Mouse (Mus musculus) kidney, adult 8-10 months (tissue): Measurements from ENCODE around the gene Usp32.
A peak's percentile ranks its signal among the peaks of the same experiment; 100 is the strongest.

ENCODE experiments used
- DNase-seq, 2 experiments: peaks; one replicate each; pipeline ENCODE4 v3.0.0; 2022

Usp32 gene

DNA sequence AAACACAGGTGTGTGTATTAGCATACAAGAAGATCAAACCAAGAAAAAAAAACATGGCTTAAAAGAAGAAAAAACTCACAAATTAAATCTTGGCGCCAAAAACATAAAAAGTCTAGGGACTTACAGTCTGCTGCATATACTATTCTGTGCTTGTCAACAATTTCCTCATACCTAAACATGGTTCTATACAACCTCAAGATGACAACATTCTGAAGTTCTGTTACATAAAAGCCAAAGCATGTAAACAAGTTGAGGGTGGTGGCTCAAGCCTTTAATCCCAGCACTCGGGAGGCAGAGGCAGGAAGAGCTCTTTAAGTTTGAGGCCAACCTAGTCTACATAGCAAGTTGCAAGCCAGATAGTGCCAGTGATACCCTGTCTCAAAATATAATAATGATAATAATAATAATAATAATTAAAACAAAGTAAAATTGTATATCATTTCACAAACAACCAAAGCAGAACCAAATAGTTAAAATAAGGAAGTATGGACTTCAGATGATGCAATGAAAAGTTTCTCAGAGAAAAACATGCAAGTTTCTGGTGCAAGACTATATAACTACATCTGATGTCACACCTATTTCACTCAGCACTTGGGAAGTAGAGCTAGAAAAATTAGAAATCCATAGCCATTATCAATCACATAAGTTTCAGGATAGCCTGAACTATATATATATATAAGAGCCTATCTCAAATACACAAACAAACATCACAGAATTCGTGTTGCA is 16.5 kb downstream of the Usp32 start:
- no peak for DNase-seq

DNA sequence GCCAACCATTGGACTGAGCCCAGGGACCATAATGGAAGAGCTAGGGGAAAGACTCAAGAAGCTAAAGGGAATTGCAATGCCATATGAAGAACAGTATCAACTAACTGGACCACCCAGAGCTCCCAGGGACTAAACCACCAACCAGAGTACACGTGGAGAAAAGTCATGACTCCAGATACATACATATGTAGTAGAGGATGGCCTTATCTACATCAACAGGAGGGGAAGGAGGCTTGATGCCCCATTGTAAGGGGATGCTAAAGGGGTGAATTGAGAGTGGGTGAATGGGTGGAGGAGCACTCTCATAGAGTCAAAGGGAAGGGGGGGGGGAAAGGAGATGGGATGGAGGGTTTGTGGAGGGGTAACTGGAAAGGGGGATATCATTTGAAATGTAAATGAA is 17.9 kb downstream of the Usp32 start:
- DNase-seq: no peak

DNA sequence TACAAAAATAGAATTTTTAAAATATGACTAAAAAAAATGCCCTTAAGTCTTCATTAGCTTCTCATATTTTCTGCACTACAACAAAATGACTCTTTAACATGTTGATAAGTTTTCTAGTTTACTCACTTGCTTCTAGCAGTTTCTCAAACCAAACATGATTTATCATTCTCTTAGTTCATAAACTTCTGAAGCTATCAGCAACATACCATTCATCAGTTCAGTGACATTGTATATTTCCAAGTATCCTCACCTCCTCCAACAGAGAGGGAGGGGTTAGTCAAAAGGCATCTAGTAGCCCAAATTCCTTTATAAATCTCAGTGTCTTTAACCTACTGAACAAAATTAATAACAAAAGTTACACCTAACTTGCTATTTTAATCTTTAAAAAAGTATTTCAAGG is 22.8 kb downstream of the Usp32 start:
- DNase-seq: no peak

- no peak for DNase-seq
Measured at GRCm38 (mm10) chr11:85116084-85116844, 23.7 kb downstream of the Usp32 start.

- DNase-seq: no peak
Measured at GRCm38 (mm10) chr11:85109957-85110356, 30.0 kb downstream of the Usp32 start.

GRCm38 (mm10) chr11:85107217-85107616 is 32.7 kb downstream of the Usp32 start:
- DNase-seq: no peak

DNA sequence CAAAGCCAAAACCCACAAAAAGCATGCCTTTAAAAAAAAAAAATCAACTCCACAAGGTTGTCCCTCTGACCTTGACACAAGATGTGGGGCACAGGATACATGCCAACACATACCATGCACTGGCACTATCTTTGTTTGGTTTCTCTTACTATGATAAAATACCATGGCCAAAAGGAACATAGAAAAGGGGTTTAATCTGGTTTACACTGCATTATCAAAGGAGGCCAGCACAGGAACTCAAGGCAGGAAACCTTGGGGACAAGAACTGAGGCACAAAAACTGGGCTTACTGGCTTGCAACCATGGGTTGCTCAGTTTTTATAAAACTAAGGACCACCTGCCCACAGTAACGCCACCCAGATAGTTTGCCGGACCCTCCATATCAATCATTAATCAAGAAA is 34.1 kb downstream of the Usp32 start:
- no peak for DNase-seq

DNA sequence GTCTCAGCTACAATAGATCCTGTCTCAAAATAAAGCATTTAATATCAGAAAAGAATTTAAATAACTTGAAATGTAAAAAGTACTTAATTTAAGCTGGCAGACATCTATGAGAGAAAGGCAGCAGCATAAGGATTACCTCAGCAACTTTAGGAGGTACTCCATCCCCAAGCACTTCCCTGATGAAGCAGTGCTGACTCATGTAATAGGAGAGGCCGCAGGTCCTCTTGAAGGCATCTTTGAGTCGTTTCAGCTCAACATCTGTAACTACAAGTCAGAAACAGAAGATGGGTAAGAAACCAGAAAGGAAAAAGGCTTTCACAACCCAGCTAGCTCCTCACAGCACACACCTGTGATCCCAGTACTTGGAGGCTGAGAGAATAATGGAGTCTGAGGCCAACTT is 36.2 kb downstream of the Usp32 start:
- no peak for DNase-seq

- no peak for DNase-seq
Measured at GRCm38 (mm10) chr11:85095116-85095515, 44.8 kb downstream of the Usp32 start.

GRCm38 (mm10) chr11:85086253-85086652 is 53.7 kb downstream of the Usp32 start:
- DNase-seq: no peak

DNA sequence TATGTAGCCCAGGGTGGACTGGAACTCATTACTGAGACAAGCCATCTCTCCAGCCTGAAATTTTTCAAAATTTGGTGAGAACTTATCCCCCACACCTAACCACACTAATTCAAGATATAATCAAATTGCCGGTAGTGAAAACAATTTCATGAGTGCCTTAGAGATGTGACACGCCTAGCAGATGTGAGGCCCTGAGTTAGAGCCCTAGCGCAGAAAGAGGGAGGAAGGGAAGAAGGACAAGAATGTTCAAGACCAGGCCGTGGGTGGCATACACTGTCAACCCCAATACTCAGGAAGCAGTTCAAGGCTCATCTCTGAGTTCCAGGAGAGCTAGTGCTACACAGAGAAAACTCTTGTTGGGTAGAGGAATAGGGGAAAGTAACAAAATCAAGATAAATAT is 72.1 kb downstream of the Usp32 start:
- DNase-seq: no peak

DNA sequence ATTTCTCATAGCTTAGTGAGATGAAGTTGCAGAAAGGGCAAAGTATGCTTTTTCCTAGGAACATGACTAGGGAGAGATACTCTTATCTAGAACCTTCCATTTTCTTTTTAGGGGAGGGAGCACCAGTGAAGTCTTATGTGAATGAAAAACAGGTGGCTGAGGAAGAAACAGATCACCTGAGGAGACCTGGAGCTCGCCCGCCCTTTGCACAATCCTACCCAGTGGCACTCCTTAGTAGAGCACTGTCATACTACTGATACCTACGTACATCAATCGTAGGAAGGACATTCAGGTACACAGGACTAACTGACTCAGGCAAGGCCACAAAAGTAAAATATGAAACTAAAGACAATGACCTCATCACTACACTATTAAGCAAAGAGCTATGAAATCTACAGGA is 81.4 kb downstream of the Usp32 start:
- no peak for DNase-seq

GRCm38 (mm10) chr11:85057544-85057943 is 82.4 kb downstream of the Usp32 start:
- DNase-seq: no peak

GRCm38 (mm10) chr11:85056901-85057300 is 83.1 kb downstream of the Usp32 start:
- no peak for DNase-seq

- no peak for DNase-seq
Measured at GRCm38 (mm10) chr11:85055561-85055960, 84.4 kb downstream of the Usp32 start.

DNA sequence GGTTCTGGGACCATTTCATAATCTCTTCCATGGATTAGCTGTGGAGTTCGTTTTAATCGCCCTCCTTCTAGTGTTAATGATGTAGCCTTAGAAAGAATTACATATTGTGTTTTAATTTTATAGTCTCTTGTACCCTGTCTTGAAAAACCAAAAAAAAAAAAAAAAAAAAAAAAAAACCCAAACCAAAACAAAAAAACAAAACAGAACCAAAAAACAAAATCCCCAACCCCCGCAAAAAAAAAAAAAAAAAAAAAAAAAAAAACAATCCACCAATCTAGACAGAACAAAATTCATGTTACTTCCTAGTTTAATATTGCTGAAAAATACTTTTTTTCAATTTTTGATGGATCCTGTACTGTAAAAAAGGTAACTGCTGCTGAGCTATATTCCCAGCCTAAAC is 100.7 kb downstream of the Usp32 start:
- DNase-seq: no peak

DNA sequence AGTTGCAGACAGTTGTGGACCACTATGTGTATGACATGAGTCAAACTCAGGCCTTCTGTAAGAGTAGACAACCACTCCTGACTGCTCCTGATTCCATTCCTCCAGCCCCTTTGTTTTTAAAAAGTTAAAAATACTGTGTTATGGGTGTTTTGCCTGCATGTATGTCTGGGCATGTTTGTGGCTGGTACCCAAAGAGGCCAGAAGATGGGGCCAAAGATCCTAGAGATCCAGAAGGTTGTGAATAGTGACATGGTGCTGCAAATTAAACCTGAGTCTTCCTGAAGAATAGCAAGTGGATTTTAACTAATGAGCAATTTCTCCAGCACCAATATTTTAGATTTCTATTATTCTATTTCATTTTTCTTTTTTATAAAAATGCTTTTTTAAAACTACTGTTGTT is 126.8 kb downstream of the Usp32 start:
- no peak for DNase-seq

GRCm38 (mm10) chr11:85003566-85003965 is 136.4 kb downstream of the Usp32 start:
- no peak for DNase-seq

DNA sequence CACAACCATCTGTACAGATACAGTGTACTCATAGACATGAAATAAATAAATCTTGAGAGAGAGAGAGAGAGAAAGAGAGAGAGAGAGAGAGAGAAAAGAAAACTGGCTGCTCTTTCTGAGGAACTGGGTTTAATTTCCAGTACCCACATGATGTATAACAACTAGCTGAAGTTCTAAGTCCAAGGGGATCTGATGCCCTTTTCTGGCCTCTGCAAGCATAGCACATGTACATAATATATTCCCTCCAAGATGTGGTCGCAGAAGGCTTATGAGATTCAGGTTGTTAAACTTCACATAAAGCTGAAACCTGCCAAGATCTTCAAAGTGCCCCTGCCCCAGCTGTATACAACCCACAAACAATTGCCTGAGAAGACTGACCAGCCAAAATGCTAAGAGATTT is 144.7 kb downstream of the Usp32 start:
- DNase-seq: peak in 1 of 2 experiments; percentile 20

DNA sequence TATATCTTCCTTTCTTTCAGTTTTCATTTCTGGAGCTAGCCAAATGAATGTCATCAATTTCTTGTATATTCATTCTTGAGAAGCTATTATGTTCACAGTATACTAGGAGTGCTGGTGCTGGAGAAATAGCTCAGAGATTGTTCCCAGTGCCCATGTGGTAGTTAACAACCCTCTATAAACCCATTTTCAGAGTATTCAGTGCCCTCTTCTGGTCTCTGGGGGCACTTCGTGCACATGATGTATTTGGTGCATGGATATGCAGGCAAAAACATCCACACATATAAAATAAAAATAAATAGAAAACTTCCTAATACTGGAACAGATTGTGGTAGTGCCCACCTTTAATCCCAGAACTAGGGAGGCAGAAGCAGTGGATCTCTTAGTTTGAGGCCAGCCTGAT is 147.0 kb downstream of the Usp32 start:
- DNase-seq: no peak

GRCm38 (mm10) chr11:84988341-84988919 is 151.5 kb downstream of the Usp32 start:
- DNase-seq: no peak

DNA sequence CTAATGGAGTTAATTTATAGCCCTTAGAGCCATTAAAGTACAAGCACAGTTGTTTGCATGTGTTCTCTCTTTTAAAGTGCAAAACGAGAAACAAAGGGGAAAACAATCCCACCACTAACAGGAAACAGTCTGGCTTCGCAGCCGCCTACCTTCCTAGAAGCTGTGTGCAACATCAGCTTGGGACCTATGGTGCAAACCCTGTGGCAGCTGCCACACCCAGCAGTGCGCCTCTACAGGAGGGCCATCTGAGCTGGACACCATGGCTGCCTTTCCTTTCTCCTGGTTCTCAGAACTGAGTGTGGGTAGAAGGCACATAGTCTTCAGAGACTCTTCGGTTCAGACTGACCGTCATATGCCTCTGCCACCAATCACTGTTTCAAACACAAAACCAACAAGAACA is 154.5 kb downstream of the Usp32 start:
- DNase-seq: no peak

DNA sequence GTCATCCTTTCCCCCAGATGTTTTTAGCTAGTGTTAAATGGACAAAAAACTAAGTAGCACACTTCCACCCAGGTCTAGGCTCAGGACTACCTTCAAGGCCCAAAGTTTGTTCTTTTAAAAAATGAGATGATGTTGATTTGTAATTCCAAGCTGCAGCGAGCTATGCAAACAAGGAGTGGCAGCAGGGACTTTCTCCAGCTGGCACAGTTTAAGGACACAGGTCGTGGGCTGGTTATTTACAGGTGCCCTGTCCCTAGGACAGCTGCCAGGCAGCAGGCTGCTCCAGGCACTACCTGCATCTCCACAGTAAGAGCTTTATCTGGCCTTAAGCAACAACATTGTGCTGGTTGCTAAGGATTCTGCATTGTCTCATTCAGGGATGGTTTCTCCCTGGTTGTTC is 159.3 kb downstream of the Usp32 start:
- DNase-seq: no peak

DNA sequence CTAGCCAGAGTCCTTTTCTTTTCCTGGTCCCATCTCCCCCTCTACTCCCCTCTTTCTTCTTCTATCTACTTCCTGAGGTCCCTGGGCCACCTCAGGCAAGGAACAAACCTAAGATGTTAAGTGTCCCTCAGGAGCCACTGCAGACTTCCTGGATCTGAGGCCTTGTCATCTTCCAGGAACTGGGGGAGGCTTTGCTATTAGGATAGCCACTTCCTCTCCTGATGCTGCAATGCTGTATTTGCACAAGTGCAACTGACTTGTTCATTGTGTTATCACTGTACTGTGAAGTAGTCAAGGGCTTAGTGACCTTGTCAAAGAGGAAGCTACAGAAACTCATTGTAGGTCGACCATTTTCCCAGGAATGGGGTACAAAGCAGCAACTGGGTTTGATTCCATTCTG is 160.6 kb downstream of the Usp32 start:
- DNase-seq: no peak
